Mouse (Mus musculus): ENCODE measurements around the gene Rbm15b.

- no peak for TF ChIP-seq POLR2A (IDR thresholded peaks at IDR 0.05; ENCODE audit: low read depth, low read length)
- TF ChIP-seq CTCF (IDR thresholded peaks at IDR 0.05; ENCODE audit: extremely low read depth, insufficient read length, insufficient replicate concordance, low read depth, low read length), result no peak
Observed at GRCm38 (mm10) chr9:106906597-106906996, 19.4 kb upstream of the Rbm15b start.
